Mouse (Mus musculus) liver, embryonic 16.5 days (tissue): ENCODE measurements around the gene Gm12888. TPM values are rescaled to one million over a fixed set of nuclear protein-coding genes. Genes with fewer than 3 reads are reported as not detected.
"Not testable (repeated sequence)": the region's sequence is repeated elsewhere in the genome, so short reads cannot be mapped to it uniquely, and the experiment has no call there.

Experiments used
- ATAC-seq: fragments of 200-750 bp; cut with Nextera tagmentation; 2 replicates; pipeline ENCODE4 v1.8.0; 2017; ENCODE audit warnings: low read depth, mild to moderate bottlenecking, moderate number of reproducible peaks, moderate library complexity
- H3K27ac ChIP-seq: fragments of 300-500 bp; sonication (generic); 2 replicates; pipeline ENCODE4 v1.5.1; 2014; ENCODE audit warnings: mild to moderate bottlenecking, low read length
- H3K27me3 ChIP-seq: fragments of 300-500 bp; sonication (generic); 2 replicates; pipeline ENCODE4 v1.6.1; 2014; ENCODE audit warnings: low read depth, low read length, mixed read lengths; ENCODE audit not compliant: control insufficient read depth, insufficient read depth
- H3K36me3 ChIP-seq: fragments of 300-500 bp; sonication (generic); 2 replicates; pipeline ENCODE4 v1.6.1; 2014; ENCODE audit warnings: mild to moderate bottlenecking; ENCODE audit not compliant: control insufficient read depth, insufficient read depth
- H3K4me1 ChIP-seq: fragments of 300-500 bp; sonication (generic); 2 replicates; pipeline ENCODE4 v1.6.1; 2014; ENCODE audit warnings: low read depth, low read length, mixed read lengths; ENCODE audit not compliant: control insufficient read depth
- H3K4me2 ChIP-seq: fragments of 300-500 bp; sonication (generic); 2 replicates; pipeline ENCODE4 v1.6.1; 2014; ENCODE audit warnings: low read depth, low read length, mixed read lengths
- H3K4me3 ChIP-seq: fragments of 300-500 bp; sonication (generic); 2 replicates; pipeline ENCODE4 v1.5.1; 2014; ENCODE audit warnings: low read depth, mild to moderate bottlenecking, low read length
- H3K9ac ChIP-seq: fragments of 300-500 bp; sonication (generic); 2 replicates; pipeline ENCODE4 v1.6.1; 2014; ENCODE audit warnings: low read depth, low read length
- H3K9me3 ChIP-seq: fragments of 300-500 bp; sonication (generic); replicated peaks from 2 replicates; pipeline ENCODE4 v1.6.1; 2016; ENCODE audit warnings: low read length; ENCODE audit not compliant: control insufficient read depth
- WGBS: fragments of 180-500 bp; shearing (Covaris S2); extraction: QIAGEN DNeasy Blood & Tissue Kit; methylation state at CpG from one replicate; pipeline ENCODE4 v1.1.7; 2014; ENCODE audit not compliant: insufficient replicate concordance; 5-methylcytosine and 5-hydroxymethylcytosine counted together
- polyA plus RNA-seq: library from polyadenylated mRNA; unstranded; fragments of >200 nt; fragmentation: Nextera tagmentation; extraction: Ambion mirVana; gene quantifications from 2 replicates; pipeline ENCODE4 v1.2.1, GENCODE M21; 2015

The Gm12888 gene
- polyA plus RNA-seq = not detected in 2 replicates

GRCm38 (mm10) chr4:121324817-121325216 is at the start of gene Gm12888:
Gm12888 (minus strand) TSS chr4:121324917.
- not testable (repeated sequence) for H3K9ac ChIP-seq, ATAC-seq, H3K27me3 ChIP-seq, H3K4me1 ChIP-seq, H3K9me3 ChIP-seq, H3K4me2 ChIP-seq, H3K27ac ChIP-seq, H3K36me3 ChIP-seq, H3K4me3 ChIP-seq
- WGBS = 36% methylated on average over 3 of the region's 5 CpGs

Other genes with a start within 250 kb of the Gm12888 start
- gene Zmpste24, start 226.7 kb downstream of the Gm12888 start, polyA plus RNA-seq = 20.5 TPM in 2 replicates
- not detected in 2 replicates for gene Tmco2, start 215.7 kb downstream of the Gm12888 start, polyA plus RNA-seq
- gene Rlf, start 109.8 kb downstream of the Gm12888 start, polyA plus RNA-seq = 11.1 and 11.2 TPM in 2 replicates
- gene Gm12886, start 98.2 kb upstream of the Gm12888 start, polyA plus RNA-seq = not detected in 2 replicates